Mouse (Mus musculus): ENCODE data around the gene Tcn2.

Tcn2 gene

GRCm38 (mm10) chr11:3894406-3895281 is 37.3 kb downstream of the Tcn2 start, which contains the start of the genes 4921536K21Rik and Dusp18:
4921536K21Rik (minus strand) TSS chr11:3895098.
Dusp18 (plus strand) TSS chr11:3895240.
- DNase-seq (ENCODE audit: low spot score in 2 of 2) = peak; percentile 57 to 69

- no peak for DNase-seq (ENCODE audit: low spot score in 2 of 2)
Observed at GRCm38 (mm10) chr11:3893970-3894369, 38.0 kb downstream of the Tcn2 start.

GRCm38 (mm10) chr11:3887331-3887730 is 44.6 kb downstream of the Tcn2 start:
- DNase-seq (ENCODE audit: low spot score in 2 of 2) = no peak

- DNase-seq (ENCODE audit: low spot score in 2 of 2) = no peak
Observed at GRCm38 (mm10) chr11:3883711-3884110, 48.2 kb downstream of the Tcn2 start.

GRCm38 (mm10) chr11:3879836-3880235 is 52.1 kb downstream of the Tcn2 start:
- peak; percentile 21 to 56 for DNase-seq (ENCODE audit: low spot score in 2 of 2)

GRCm38 (mm10) chr11:3878660-3879059 is 53.3 kb downstream of the Tcn2 start:
- no peak for DNase-seq (ENCODE audit: low spot score in 2 of 2)

- no peak for DNase-seq (ENCODE audit: low spot score in 2 of 2)
Observed at GRCm38 (mm10) chr11:3876419-3876818, 55.5 kb downstream of the Tcn2 start.
